Mouse (Mus musculus) myocyte (in vitro differentiated cells): ENCODE results near the gene Mfap3l.

Experiments used
- CEBPB ChIP-seq: IDR thresholded peaks from 2 replicates; pipeline ENCODE4 v1.6.1; 2011; ENCODE audit warnings: mild to moderate bottlenecking, moderate library complexity; ENCODE audit not compliant: poor library complexity, insufficient read depth, severe bottlenecking
- MAX ChIP-seq: IDR thresholded peaks from one replicate; pipeline ENCODE4 v1.6.1; 2011; ENCODE audit warnings: low read depth, mild to moderate bottlenecking, control low read depth
- MYOD1 ChIP-seq, 3 experiments: IDR thresholded peaks; one replicate each; pipeline ENCODE4 v1.6.1; 2011; ENCODE audit warnings: control low read depth in 2 of 3, low read depth in 2 of 3, mild to moderate bottlenecking in 2 of 3, moderate library complexity in 1 of 3; ENCODE audit not compliant: insufficient read length in 2 of 3, control insufficient read depth in 1 of 3
- MYOG ChIP-seq, 3 experiments: IDR thresholded peaks; one replicate each; pipeline ENCODE4 v1.6.1; 2011; ENCODE audit warnings: control low read depth in 2 of 3, low read depth in 2 of 3, mild to moderate bottlenecking in 2 of 3; ENCODE audit not compliant: insufficient read length in 2 of 3, control insufficient read depth in 1 of 3, insufficient read depth in 1 of 3
- POLR2A ChIP-seq: IDR thresholded peaks from one replicate; pipeline ENCODE4 v1.6.1; 2011; ENCODE audit warnings: low read depth, mild to moderate bottlenecking, control low read depth, moderate library complexity; ENCODE audit not compliant: insufficient read length
- POLR2AphosphoS2 ChIP-seq: IDR thresholded peaks from one replicate; pipeline ENCODE4 v1.6.1; 2011; ENCODE audit warnings: low read depth, control low read depth; ENCODE audit not compliant: insufficient read length
- REST ChIP-seq: IDR thresholded peaks from one replicate; pipeline ENCODE4 v1.6.1; 2011; ENCODE audit warnings: mild to moderate bottlenecking, control low read depth, moderate library complexity; ENCODE audit not compliant: insufficient read depth, insufficient read length
- TCF12 ChIP-seq: IDR thresholded peaks from one replicate; pipeline ENCODE4 v1.6.1; 2011; ENCODE audit warnings: mild to moderate bottlenecking, control low read depth; ENCODE audit not compliant: poor library complexity, insufficient read depth, severe bottlenecking
- TCF3 ChIP-seq: IDR thresholded peaks from one replicate; pipeline ENCODE4 v1.6.1; 2011; ENCODE audit warnings: low read depth, control low read depth; ENCODE audit not compliant: insufficient read length
- USF1 ChIP-seq: IDR thresholded peaks from one replicate; pipeline ENCODE4 v1.6.1; 2011; ENCODE audit warnings: low read depth, mild to moderate bottlenecking, control low read depth, moderate library complexity

- TF ChIP-seq MYOG (IDR thresholded peaks at IDR 0.05; ENCODE audit: control insufficient read depth in 1 of 3, insufficient read depth in 1 of 3, insufficient read length in 2 of 3, low read depth in 2 of 3): no peak
- no peak for TF ChIP-seq POLR2A
- TF ChIP-seq MYOD1 (IDR thresholded peaks at IDR 0.05; ENCODE audit: control insufficient read depth in 1 of 3, insufficient read length in 2 of 3, low read depth in 2 of 3): no peak
- no peak for TF ChIP-seq POLR2AphosphoS2
- no peak for TF ChIP-seq REST
- TF ChIP-seq MAX: no peak
- no peak for TF ChIP-seq USF1
- no peak for TF ChIP-seq CEBPB
- no peak for TF ChIP-seq TCF12
- TF ChIP-seq TCF3: no peak
Measured at GRCm38 (mm10) chr8:60661191-60661590, 28.6 kb downstream of the Mfap3l start.
